Mouse (Mus musculus): ENCODE measurements around the gene Rspo3. TPM values are rescaled to one million over a fixed set of nuclear protein-coding genes. Genes with fewer than 3 reads are reported as not detected.

Rspo3 gene
- polyA plus RNA-seq (2015; fragmentation: Nextera tagmentation; extraction: Ambion mirVana), result 2.0 and 2.2 TPM in 2 replicates

DNA sequence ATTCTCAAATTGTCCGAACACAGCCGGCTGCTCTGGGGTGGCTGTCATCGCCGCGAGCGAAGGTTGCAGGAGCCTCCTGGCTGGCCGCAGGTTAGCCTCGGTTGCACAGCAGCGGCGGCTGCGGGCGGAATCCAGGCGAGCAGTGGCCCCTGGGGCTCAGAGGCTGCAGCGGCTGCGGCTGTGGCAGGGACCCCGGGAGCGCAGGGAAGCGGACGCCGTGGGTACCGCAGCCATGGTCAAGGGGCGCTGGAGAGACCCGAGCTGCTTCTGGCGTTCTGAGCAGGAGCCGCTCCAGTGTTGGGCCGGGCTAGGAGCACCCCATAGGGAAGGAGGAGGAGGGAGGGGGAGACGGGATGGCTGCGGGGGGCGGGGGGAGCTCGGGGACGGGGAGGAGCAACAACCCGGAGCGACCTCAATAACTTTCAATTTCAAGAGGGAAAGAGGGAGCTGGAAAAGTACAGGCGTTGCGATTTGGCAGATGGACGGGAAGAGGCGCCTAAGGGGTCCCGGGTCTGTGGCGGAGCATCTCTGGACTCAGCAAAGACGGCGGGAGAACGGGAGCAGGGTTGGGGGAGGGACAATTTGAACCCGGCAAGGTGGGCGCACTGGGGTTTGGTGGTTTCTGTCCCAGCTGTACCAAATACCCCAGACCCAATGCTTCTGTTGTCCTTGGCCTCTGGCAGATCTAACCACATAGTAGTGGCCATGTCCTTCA, at the start of gene Rspo3:
Rspo3 (minus strand) TSS at position 322 of the 715 bp plus-strand sequence.
- Histone ChIP-seq H3K4me2 (peak within 1 kb of the TSS; percentile 100), H3K4me1 (replicated peaks) (peaks cover 23% of the 10 kb centered on the region), H3K27me3 (peaks cover 20% of the 10 kb centered on the region), H3K36me3 (no peaks in the 10 kb centered on the region), H3K4me3 (peak within 1 kb of the TSS; percentile 80), H3K9ac (peak within 1 kb of the TSS; percentile 62), H3K27ac (replicated peaks) (no peak within 1 kb of the TSS; the same call in 1 of the 2 replicates), H3K9me3 (no peaks in the 10 kb centered on the region)
- whole genome bisulfite sequencing, result under 1% methylated on average over 44 of the region's 44 CpGs
- ATAC-seq (ENCODE audit: low FRiP score, low read depth), result peak; percentile 82

DNA sequence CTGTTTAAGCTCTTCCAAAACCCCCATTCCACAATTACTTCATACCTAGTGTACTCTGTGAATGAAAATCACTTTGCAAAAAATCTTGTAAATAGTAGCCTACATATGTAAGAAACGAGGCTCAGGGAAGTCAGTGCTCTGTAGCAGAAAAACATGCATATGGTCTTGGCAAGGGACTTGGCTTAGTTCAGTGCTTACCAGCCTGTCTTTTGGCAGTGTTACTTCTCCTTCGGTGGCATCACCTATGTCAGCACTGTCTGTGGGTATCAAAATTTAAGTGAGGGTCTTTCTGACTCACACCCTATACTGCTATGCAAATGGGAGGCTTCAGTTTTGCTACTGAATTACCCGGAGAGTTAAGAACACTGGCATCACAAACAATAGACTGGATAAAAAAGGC, 46.3 kb upstream of the Rspo3 start:
- H3K9me3 ChIP-seq, result no peaks in the 10 kb centered on the region
- H3K36me3 ChIP-seq, result no peaks in the 10 kb centered on the region
- no peak overlapping the region for H3K27ac ChIP-seq (replicated peaks)
- ATAC-seq (ENCODE audit: low FRiP score, low read depth), result no peak
- no peak overlapping the region for H3K9ac ChIP-seq
- no peak overlapping the region for H3K4me2 ChIP-seq
- H3K27me3 ChIP-seq, result no peaks in the 10 kb centered on the region
- no peaks in the 10 kb centered on the region for H3K4me1 ChIP-seq (replicated peaks)
- no peak overlapping the region for H3K4me3 ChIP-seq
- 62% methylated on average over 3 of the region's 3 CpGs for WGBS

DNA sequence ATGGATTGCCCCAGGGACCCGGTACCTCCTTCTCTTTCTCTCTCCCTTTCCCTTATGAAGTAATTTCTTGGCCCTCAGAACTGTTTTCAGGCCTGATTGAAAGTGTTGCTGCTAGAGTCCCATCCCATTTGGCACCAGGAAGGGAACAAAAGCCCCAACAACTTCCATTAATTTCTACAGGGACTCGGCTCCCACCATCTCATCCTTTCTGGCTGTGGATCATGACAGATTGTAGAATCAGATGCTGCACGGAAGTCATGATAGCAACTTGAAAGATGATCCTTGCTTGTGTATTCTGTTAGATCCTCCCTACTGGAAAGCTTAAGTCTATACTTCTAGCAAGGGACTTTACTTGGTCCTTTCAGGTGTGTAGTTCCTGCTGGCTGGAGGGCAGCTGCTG, 45.8 kb upstream of the Rspo3 start:
- no peaks in the 10 kb centered on the region for H3K4me1 ChIP-seq (replicated peaks)
- ATAC-seq (ENCODE audit: low FRiP score, low read depth), result no peak
- H3K4me2 ChIP-seq, result no peak overlapping the region
- H3K27ac ChIP-seq (replicated peaks), result no peak overlapping the region
- no peak overlapping the region for H3K4me3 ChIP-seq
- H3K27me3 ChIP-seq, result no peaks in the 10 kb centered on the region
- WGBS, result 83% methylated on average over 3 of the region's 3 CpGs
- no peak overlapping the region for H3K9ac ChIP-seq
- H3K36me3 ChIP-seq, result no peaks in the 10 kb centered on the region
- H3K9me3 ChIP-seq, result no peaks in the 10 kb centered on the region

DNA sequence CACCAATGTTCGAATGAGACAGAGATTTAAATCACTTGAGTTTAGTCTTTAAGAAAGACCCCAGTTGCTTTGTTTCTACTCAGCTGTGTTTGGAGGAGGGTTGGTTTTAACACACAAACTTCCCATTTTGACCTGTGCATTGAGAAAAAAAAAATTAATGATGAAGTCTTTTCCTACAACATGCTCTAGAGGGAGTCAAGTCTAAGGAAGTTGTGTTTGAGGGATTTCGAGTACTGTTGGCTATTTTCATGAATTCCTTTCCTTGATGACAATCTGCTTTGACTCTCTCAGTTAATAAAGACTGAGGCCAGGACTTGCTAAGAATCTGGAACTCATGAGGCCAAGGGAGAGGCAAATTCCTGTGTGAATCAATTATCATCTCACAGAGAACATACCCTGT, 20.3 kb upstream of the Rspo3 start:
- Histone ChIP-seq H3K27ac (replicated peaks) (no peak overlapping the region), H3K9ac (no peak overlapping the region), H3K4me3 (no peak overlapping the region), H3K36me3 (no peaks in the 10 kb centered on the region), H3K4me1 (replicated peaks) (no peaks in the 10 kb centered on the region), H3K9me3 (no peaks in the 10 kb centered on the region), H3K4me2 (no peak overlapping the region), H3K27me3 (no peaks in the 10 kb centered on the region)
- no peak for ATAC-seq (ENCODE audit: low FRiP score, low read depth)
- 76% methylated on average over 2 of the region's 2 CpGs for WGBS

DNA sequence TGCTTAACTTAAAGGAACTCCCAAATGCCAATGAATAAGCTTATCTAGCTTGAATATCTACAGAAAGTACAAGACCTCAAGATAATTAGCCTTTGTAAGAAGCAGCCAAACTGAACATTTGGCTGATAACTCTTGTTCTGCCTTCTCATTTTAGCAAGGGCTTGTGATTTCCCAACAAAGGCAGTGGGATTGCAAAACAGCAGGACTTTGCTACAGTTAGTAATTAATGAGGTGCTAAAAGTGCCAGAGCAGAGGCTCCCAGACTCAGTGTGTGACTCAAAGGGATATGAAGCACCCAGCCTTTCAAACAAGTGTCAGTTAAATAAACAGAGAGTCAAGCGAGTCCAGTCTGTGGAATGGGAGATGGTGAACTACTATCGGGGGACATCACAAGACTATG, 18.7 kb upstream of the Rspo3 start:
- no peak overlapping the region for H3K9ac ChIP-seq
- H3K36me3 ChIP-seq, result no peaks in the 10 kb centered on the region
- H3K9me3 ChIP-seq, result no peaks in the 10 kb centered on the region
- WGBS, result 67% methylated on average over 2 of the region's 2 CpGs
- H3K27me3 ChIP-seq, result no peaks in the 10 kb centered on the region
- H3K27ac ChIP-seq (replicated peaks), result no peak overlapping the region
- H3K4me2 ChIP-seq, result no peak overlapping the region
- ATAC-seq (ENCODE audit: low FRiP score, low read depth), result no peak
- no peak overlapping the region for H3K4me3 ChIP-seq
- no peaks in the 10 kb centered on the region for H3K4me1 ChIP-seq (replicated peaks)

DNA sequence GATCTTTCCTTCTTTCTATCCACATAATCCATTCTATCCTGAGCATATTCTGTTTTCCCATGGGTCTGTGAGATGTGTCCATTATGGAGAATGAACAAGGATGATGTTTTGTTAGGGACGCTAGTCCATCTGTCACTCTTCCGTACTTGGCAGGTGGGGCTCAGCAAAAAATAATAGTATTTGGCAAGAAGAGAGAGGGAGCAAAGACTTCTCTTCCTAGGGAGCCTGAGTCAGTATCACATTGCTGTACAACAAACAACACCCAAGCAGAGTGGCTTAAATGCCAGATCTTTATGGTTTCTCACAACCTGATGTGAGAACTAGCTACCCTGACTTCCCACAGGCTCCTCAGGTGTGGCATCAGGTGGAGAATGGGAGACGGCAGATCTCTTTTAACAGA, 7.3 kb upstream of the Rspo3 start:
- H3K9ac ChIP-seq, result no peak overlapping the region
- no peaks in the 10 kb centered on the region for H3K27me3 ChIP-seq
- H3K4me3 ChIP-seq, result no peak overlapping the region
- ATAC-seq (ENCODE audit: low FRiP score, low read depth), result no peak
- H3K4me1 ChIP-seq (replicated peaks), result no peaks in the 10 kb centered on the region
- no peak overlapping the region for H3K4me2 ChIP-seq
- H3K27ac ChIP-seq (replicated peaks), result no peak overlapping the region
- 85% methylated on average over 3 of the region's 3 CpGs for WGBS
- no peaks in the 10 kb centered on the region for H3K36me3 ChIP-seq
- no peaks in the 10 kb centered on the region for H3K9me3 ChIP-seq

DNA sequence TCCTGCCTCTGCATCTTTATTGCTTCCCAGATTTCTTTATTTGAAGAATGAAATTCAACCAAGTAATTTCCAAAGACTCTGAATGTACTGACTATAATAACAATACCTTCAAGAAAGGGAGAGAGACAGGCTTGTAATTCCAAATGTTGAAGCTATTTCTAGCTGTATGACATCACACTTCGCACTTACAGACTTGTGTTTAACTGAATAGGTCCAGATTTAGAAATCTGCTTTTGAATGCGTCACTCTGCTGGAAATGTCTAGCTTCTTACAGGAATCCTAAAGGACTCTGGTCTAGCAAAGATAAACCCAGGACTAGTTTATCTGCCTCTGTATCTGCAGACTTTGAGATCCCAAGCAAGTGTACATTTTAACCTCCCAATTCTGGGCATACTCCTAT, 3.8 kb upstream of the Rspo3 start:
- Histone ChIP-seq H3K27ac (replicated peaks) (no peak overlapping the region), H3K4me3 (no peak overlapping the region), H3K9ac (no peak overlapping the region), H3K4me2 (no peak overlapping the region), H3K9me3 (no peaks in the 10 kb centered on the region), H3K36me3 (no peaks in the 10 kb centered on the region), H3K4me1 (replicated peaks) (peaks cover 7% of the 10 kb centered on the region), H3K27me3 (no peaks in the 10 kb centered on the region)
- WGBS, result 89% methylated on average over 2 of the region's 2 CpGs
- no peak for ATAC-seq (ENCODE audit: low FRiP score, low read depth)

DNA sequence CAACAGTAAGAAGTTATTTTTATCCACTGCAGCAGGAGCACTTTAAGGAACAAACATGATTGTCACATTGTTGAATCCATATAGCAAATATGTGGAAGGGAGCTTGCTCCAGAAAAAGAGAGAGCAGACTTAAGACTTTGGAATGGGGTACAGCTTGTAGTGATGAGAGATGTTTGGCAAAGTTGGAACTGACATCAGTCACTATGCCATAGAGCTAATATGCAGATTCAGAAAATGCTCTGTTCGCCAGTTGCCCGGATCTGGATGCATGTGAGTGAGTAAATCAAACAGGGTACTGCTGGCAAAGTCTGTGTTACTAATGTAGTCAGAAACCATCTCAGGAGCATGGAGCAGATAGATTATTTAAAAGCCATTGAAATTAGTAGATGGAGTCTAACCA, 3.1 kb upstream of the Rspo3 start:
- WGBS, result 87% methylated on average over 2 of the region's 2 CpGs
- no peaks in the 10 kb centered on the region for H3K36me3 ChIP-seq
- no peaks in the 10 kb centered on the region for H3K9me3 ChIP-seq
- no peak overlapping the region for H3K27ac ChIP-seq (replicated peaks)
- H3K4me3 ChIP-seq, result no peak overlapping the region
- H3K27me3 ChIP-seq, result peaks cover 6% of the 10 kb centered on the region; the same call in 1 of the 2 replicates
- H3K4me2 ChIP-seq, result no peak overlapping the region
- no peak overlapping the region for H3K9ac ChIP-seq
- peaks cover 14% of the 10 kb centered on the region for H3K4me1 ChIP-seq (replicated peaks)
- no peak for ATAC-seq (ENCODE audit: low FRiP score, low read depth)

DNA sequence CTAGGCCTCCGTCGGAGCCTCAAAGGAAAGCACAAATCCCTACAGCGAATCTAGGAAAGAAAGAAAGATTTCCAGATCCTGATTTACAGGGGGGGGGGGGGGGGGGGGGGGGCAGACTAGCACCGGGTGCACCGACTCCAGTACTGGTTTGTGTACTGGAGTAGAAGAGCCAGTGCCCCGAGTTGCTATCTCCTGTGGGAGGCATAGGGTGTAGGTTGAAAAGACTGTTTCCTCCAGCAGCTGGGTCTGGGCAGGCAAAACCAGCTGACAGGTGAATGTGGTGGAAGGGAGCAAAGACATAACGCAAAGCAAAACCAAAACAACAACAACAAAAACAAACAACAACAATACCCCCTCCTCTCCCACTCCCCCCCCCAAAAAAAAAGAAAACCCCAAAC, 838 bp downstream of the Rspo3 start:
- H3K4me3 ChIP-seq, result peak overlapping the region; percentile 80
- peak overlapping the region; percentile 100 for H3K4me2 ChIP-seq
- 0% methylated on average over 7 of the region's 7 CpGs for WGBS
- H3K36me3 ChIP-seq, result no peaks in the 10 kb centered on the region
- no peaks in the 10 kb centered on the region for H3K9me3 ChIP-seq
- no peak for ATAC-seq (ENCODE audit: low FRiP score, low read depth)
- H3K4me1 ChIP-seq (replicated peaks), result peaks cover 23% of the 10 kb centered on the region
- H3K9ac ChIP-seq, result 0 out of 2 replicates have a peak overlapping the region, but pooled peaks have one; percentile 22
- H3K27ac ChIP-seq (replicated peaks), result no peak overlapping the region
- peaks cover 20% of the 10 kb centered on the region for H3K27me3 ChIP-seq

DNA sequence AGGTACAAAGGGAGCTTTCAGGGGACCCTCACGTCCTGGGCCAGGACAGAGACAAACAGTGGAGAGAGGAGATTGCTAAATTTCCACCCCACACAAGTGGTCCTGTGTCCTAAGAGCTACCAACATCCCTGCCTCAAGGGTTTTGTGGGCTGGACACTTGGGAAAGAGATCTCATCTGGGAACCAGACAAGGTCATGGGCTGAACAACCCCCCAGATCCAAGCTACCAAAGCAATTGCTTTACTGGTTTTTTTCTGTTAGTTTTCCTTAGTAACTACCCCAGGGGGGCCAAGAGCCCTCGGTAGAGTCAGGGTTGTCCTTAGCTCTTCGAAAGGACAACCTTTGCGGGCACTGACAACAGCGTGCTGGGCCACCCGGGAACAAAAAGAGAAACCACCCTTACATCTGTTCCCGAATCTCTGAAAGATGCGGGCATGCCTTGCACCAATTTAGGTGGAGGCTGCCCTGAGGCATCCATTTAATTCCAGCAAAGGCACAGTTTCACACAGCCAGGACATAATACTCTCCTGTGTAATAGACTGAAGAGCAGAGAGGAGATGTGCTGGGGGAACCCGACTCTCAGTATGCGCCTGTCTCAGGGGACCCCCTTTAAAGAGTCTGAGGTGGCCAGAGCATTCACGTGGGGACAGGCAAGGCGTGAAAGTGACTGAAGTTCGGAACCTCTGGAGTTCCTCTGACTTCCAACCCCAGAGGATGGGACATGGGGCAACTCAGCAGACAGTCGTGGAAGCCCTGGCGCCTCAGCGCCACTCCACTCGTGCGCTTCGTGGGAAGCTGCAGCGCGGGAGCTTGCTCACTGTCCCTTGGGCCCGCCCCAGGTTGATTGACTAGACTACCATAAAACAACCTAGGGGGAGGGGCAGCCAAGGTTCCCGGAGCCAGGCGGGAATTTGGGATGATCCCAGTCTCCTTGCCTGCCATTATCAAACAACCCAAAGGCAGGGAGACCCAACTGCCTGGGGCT, 1.5 kb downstream of the Rspo3 start:
- under 1% methylated on average over 24 of the region's 24 CpGs for WGBS
- Histone ChIP-seq H3K36me3 (no peaks in the 10 kb centered on the region), H3K9me3 (no peaks in the 10 kb centered on the region), H3K27me3 (peaks cover 20% of the 10 kb centered on the region), H3K27ac (replicated peaks) (no peak overlapping the region), H3K4me1 (replicated peaks) (peaks cover 23% of the 10 kb centered on the region), H3K9ac (0 out of 2 replicates have a peak overlapping the region, but pooled peaks have one; percentile 22), H3K4me3 (peak overlapping the region; percentile 80), H3K4me2 (peak overlapping the region; percentile 100)
- ATAC-seq (ENCODE audit: low FRiP score, low read depth), result peak; percentile 36; the same call in 1 of the 2 replicates

DNA sequence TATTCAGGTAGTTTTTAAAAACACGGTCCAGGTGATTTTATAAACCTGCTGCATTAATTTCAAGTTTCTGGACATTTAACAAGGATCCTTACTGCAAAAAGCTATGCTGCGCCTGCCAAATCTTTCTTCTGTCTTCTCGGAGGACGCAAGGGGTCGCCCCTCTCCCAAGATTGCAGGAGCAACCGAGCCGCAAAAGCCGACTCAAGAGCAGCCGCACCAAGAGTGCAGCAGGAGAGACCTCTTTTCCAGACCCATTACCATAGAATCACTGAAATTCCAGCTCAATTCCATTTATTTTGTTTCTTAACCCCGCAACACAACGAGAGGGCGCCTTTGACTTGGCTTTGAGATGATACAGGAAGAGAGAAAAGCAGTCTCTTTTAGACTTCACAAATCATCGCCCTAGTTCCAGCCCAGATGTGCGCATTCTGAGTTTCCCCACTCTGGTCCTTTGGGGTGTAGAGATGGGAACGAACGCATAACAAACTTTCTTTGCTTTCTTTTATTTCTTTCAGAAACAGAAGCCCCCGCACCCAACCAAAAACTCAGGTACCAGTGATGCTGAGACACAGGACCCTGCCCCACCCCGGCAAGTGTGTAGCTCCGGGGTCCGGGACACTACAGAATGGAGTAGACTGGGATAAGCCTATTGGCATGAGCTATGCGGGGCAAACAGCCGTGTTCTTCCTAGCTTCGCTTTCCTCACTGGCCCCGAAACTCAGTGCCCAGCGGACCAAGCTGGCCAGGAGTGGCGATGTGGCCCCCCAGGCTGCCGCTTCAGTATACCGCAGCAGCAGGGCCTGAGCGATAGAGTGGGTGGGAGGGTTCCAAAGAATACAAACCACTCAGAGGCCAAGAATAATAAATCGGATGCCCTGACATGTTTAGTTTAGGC, 2.6 kb downstream of the Rspo3 start:
- H3K9me3 ChIP-seq, result no peaks in the 10 kb centered on the region
- H3K4me2 ChIP-seq, result peak overlapping the region; percentile 100
- 1% methylated on average over 30 of the region's 30 CpGs for WGBS
- no peaks in the 10 kb centered on the region for H3K36me3 ChIP-seq
- peaks cover 23% of the 10 kb centered on the region for H3K4me1 ChIP-seq (replicated peaks)
- peak overlapping the region; percentile 35 for H3K9ac ChIP-seq
- peaks cover 20% of the 10 kb centered on the region for H3K27me3 ChIP-seq
- peak overlapping the region; percentile 80 for H3K4me3 ChIP-seq
- peak; percentile 81 for ATAC-seq (ENCODE audit: low FRiP score, low read depth)
- H3K27ac ChIP-seq (replicated peaks), result no peak overlapping the region
